Mouse (Mus musculus) kidney, embryonic 14.5 days (tissue): Measurements from ENCODE around the gene Aagab. TPM values are rescaled to one million over a fixed set of nuclear protein-coding genes. Genes with fewer than 3 reads are reported as not detected.

Experiments used
- ATAC-seq: fragments of 200-750 bp; cut with Nextera tagmentation; 2 replicates; pipeline ENCODE4 v1.8.0; 2017; ENCODE audit warnings: moderate number of reproducible peaks, mild to moderate bottlenecking, moderate TSS enrichment, moderate library complexity; ENCODE audit not compliant: low FRiP score, low TSS enrichment
- H3K27ac ChIP-seq: fragments of 300-500 bp; sonication (generic); 2 replicates; pipeline ENCODE4 v1.5.1; 2014; ENCODE audit warnings: low read depth, mild to moderate bottlenecking, low read length, moderate library complexity, mixed read lengths
- H3K27me3 ChIP-seq: fragments of 300-500 bp; sonication (generic); 2 replicates; pipeline ENCODE4 v1.6.1; 2014; ENCODE audit warnings: mild to moderate bottlenecking, low read length; ENCODE audit not compliant: control insufficient read depth, insufficient read depth
- H3K36me3 ChIP-seq: fragments of 300-500 bp; sonication (generic); 2 replicates; pipeline ENCODE4 v1.6.1; 2014; ENCODE audit warnings: low read length, mixed read lengths; ENCODE audit not compliant: control insufficient read depth, insufficient read depth
- H3K4me1 ChIP-seq: fragments of 300-500 bp; sonication (generic); 2 replicates; pipeline ENCODE4 v1.6.1; 2014; ENCODE audit warnings: low read length, mixed read lengths; ENCODE audit not compliant: control insufficient read depth, insufficient read depth
- H3K4me2 ChIP-seq: fragments of 300-500 bp; sonication (generic); replicated peaks from 2 replicates; pipeline ENCODE4 v1.6.1; 2014; ENCODE audit warnings: low read depth, mild to moderate bottlenecking, low read length
- H3K4me3 ChIP-seq: fragments of 300-500 bp; sonication (generic); 2 replicates; pipeline ENCODE4 v1.5.1; 2014; ENCODE audit warnings: mild to moderate bottlenecking, low read length
- H3K9ac ChIP-seq: fragments of 300-500 bp; sonication (generic); 2 replicates; pipeline ENCODE4 v1.6.1; 2014; ENCODE audit warnings: low read depth, mild to moderate bottlenecking, low read length, moderate library complexity
- H3K9me3 ChIP-seq: fragments of 300-500 bp; sonication (generic); 2 replicates; pipeline ENCODE4 v1.6.1; 2016; ENCODE audit warnings: low read length; ENCODE audit not compliant: control insufficient read depth
- WGBS: fragments of 180-500 bp; shearing (Covaris S2); extraction: QIAGEN DNeasy Blood & Tissue Kit; methylation state at CpG from one replicate; pipeline ENCODE4 v1.1.7; 2014; 5-methylcytosine and 5-hydroxymethylcytosine counted together
- polyA plus RNA-seq: library from polyadenylated mRNA; unstranded; fragments of >200 nt; fragmentation: Nextera tagmentation; extraction: Ambion mirVana; gene quantifications from 2 replicates; pipeline ENCODE4 v1.2.1, GENCODE M21; 2014

Gene Aagab
- polyA plus RNA-seq, 1 experiment from 2014 or later: 31.1 TPM

DNA sequence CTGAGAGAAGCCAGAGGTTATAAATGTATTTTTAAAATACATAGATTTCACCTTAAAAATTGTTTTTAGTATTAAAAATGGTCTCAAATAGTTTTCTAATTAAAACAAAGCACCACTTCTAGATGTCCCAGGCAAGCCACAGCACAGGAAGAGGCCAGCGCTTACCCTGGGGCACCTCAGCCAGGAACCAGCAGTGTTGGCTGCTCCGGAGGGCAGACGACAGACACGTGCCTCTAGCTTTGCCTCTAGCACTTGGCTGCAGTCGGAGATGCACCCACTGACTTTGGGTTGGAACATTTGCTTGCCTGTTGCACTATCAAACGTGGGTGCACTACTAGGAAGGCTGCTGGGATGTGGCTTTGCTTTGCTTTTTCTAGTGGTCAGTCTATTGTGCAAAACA lies 30.6 kb upstream of the Aagab start:
- Histone ChIP-seq H3K4me3 (no peak overlapping the region), H3K9me3 (no peaks in the 10 kb centered on the region), H3K36me3 (no peaks in the 10 kb centered on the region), H3K9ac (no peak overlapping the region), H3K4me1 (peaks cover 13% of the 10 kb centered on the region), H3K27ac (no peak overlapping the region), H3K4me2 (no peak overlapping the region), H3K27me3 (no peaks in the 10 kb centered on the region)
- 23% methylated on average over 6 of the region's 6 CpGs for WGBS
- no peak for ATAC-seq

DNA sequence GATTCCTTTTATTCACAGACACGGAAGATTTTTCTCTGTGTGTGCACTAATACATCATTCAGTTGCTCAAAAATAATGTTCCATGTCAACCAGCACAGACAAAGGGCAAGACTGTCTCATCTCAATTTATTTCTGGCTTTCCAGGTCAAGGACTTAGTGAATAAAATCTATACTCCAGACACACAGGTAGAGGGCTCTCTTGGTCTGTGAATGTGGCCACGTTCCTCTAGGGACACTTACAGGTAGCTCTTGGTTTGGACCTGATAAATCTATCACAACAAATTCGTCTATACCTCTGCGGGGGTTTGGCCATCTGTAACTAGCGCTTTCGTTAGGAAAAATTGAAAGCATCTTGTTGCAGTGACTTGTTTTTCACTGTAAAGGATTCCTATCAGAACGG lies 29.6 kb upstream of the Aagab start:
- H3K36me3 ChIP-seq: no peaks in the 10 kb centered on the region
- peaks cover 13% of the 10 kb centered on the region for H3K4me1 ChIP-seq
- no peak overlapping the region for H3K4me3 ChIP-seq
- H3K9ac ChIP-seq: no peak overlapping the region
- no peak for ATAC-seq
- H3K4me2 ChIP-seq: no peak overlapping the region
- H3K27me3 ChIP-seq: no peaks in the 10 kb centered on the region
- no peak overlapping the region for H3K27ac ChIP-seq
- H3K9me3 ChIP-seq: no peaks in the 10 kb centered on the region
- WGBS: 70% methylated on average over 7 of the region's 7 CpGs

DNA sequence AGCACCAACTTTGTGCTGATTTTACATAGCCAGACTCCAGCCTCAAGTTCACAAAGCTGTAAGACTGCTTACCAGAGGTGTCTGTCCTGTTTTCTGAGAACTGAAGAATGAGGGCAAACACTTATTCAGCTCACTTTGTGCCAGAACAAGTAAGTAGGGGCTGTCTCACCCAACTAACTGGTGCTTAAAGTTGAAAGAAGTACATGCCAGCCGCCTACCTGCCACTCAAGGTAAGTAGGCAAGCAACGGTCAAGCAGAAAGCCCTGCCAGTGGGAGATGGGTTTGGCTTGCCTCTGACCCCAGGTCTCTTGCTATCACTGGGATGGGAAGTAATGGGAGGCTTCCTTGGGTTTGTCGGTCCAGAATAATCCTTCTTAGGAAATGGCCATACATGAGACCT lies 25.0 kb upstream of the Aagab start:
- H3K9ac ChIP-seq: no peak overlapping the region
- no peak for ATAC-seq
- no peak overlapping the region for H3K4me2 ChIP-seq
- no peak overlapping the region for H3K4me3 ChIP-seq
- H3K9me3 ChIP-seq: no peaks in the 10 kb centered on the region
- 91% methylated on average over 3 of the region's 3 CpGs for WGBS
- no peaks in the 10 kb centered on the region for H3K36me3 ChIP-seq
- no peaks in the 10 kb centered on the region for H3K27me3 ChIP-seq
- H3K27ac ChIP-seq: no peak overlapping the region
- H3K4me1 ChIP-seq: no peaks in the 10 kb centered on the region

DNA sequence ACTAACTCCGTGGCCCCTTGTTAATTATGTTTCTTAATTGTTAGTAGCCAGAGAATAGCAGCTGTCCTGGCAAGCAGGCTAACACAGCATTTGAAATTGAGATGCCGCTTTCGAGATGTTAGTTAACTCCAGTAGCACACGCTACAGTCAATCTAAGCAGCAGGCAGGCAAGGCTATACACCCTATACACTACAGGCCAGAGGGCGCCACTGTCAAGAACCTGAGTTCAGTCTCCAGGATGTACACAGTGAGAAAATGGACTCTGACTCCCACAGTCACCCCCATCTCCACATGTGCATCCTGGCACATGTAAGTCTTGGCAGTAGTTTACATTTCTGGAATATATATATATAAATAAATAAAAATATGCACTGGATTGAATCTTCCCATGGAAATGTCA lies 22.8 kb upstream of the Aagab start:
- no peak for ATAC-seq
- no peaks in the 10 kb centered on the region for H3K4me1 ChIP-seq
- H3K9me3 ChIP-seq: no peaks in the 10 kb centered on the region
- H3K36me3 ChIP-seq: no peaks in the 10 kb centered on the region
- no peak overlapping the region for H3K4me2 ChIP-seq
- 84% methylated on average over 5 of the region's 5 CpGs for WGBS
- H3K27ac ChIP-seq: no peak overlapping the region
- H3K4me3 ChIP-seq: no peak overlapping the region
- no peaks in the 10 kb centered on the region; the same call in 1 of the 2 replicates for H3K27me3 ChIP-seq
- H3K9ac ChIP-seq: no peak overlapping the region

DNA sequence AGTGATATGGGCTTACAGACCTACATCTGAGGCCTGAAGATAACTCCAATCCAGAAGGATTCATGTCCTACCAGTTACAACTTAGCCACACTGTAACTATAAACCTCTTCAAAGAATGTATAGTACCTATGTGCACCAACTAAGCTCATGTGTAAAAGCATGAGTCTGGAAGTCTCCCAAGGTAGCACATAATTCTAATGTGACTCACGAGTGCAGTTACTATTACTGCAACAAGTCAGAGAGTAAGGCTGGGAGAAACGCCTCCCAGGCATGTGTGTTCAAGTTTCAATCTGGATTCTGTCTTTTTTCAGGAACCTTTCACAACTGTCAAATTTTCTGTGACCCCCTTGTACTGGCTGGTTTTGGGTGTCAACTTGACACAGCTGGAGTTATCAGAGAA lies 22.4 kb upstream of the Aagab start:
- Histone ChIP-seq H3K27me3 (no peaks in the 10 kb centered on the region; the same call in 1 of the 2 replicates), H3K9me3 (no peaks in the 10 kb centered on the region), H3K4me3 (no peak overlapping the region), H3K9ac (no peak overlapping the region), H3K4me2 (no peak overlapping the region), H3K36me3 (no peaks in the 10 kb centered on the region), H3K4me1 (no peaks in the 10 kb centered on the region), H3K27ac (no peak overlapping the region)
- 76% methylated on average over 2 of the region's 2 CpGs for WGBS
- no peak for ATAC-seq

DNA sequence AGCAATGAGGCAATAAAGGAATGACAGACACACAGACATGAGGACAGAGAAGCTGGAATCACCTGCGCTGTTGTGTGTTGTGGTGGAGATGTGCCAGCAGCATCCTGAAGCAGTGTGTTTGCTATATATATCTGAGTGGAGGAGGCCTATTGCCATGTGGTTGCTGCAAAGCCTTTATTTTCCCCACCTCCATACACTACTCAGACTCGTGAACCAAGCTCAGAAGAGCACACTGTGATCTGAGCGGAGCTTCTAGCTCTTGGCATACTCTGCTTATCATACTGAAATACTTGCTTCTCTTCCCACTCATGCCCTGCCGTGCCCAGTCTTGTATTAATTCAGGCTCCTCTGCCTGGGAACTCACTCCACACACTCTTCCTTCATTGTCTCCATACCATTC lies 20.7 kb upstream of the Aagab start:
- no peak overlapping the region for H3K27ac ChIP-seq
- no peak for ATAC-seq
- no peaks in the 10 kb centered on the region for H3K36me3 ChIP-seq
- no peak overlapping the region for H3K4me3 ChIP-seq
- no peaks in the 10 kb centered on the region; the same call in 1 of the 2 replicates for H3K27me3 ChIP-seq
- H3K4me2 ChIP-seq: no peak overlapping the region
- no peaks in the 10 kb centered on the region for H3K9me3 ChIP-seq
- no peak overlapping the region for H3K9ac ChIP-seq
- WGBS: 81% methylated on average over 4 of the region's 4 CpGs
- H3K4me1 ChIP-seq: no peaks in the 10 kb centered on the region

DNA sequence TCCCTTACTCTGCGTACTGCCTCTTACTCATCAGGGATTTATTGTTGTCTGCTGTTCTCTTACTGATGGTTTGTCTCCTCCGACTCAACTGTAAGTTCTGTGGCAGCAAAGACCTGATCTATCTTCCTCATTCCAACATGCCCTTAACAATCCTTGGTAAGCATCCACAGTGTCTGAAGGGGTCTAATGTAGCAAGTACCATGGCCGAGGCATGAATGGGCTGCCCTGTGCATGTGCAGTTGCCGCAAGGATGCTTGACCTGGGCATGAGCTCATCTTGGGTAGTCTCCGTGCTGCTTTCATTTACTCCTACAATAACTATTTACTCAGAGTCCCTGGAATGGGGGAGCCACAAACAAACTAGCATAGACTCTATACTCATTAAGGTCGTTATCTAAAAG lies 17.2 kb upstream of the Aagab start:
- H3K27me3 ChIP-seq: no peaks in the 10 kb centered on the region; the same call in 1 of the 2 replicates
- no peak overlapping the region for H3K9ac ChIP-seq
- no peak overlapping the region for H3K27ac ChIP-seq
- no peak overlapping the region for H3K4me3 ChIP-seq
- H3K4me2 ChIP-seq: no peak overlapping the region
- H3K4me1 ChIP-seq: no peaks in the 10 kb centered on the region
- 94% methylated on average over 6 of the region's 6 CpGs for WGBS
- no peak for ATAC-seq
- no peaks in the 10 kb centered on the region for H3K9me3 ChIP-seq
- H3K36me3 ChIP-seq: no peaks in the 10 kb centered on the region

DNA sequence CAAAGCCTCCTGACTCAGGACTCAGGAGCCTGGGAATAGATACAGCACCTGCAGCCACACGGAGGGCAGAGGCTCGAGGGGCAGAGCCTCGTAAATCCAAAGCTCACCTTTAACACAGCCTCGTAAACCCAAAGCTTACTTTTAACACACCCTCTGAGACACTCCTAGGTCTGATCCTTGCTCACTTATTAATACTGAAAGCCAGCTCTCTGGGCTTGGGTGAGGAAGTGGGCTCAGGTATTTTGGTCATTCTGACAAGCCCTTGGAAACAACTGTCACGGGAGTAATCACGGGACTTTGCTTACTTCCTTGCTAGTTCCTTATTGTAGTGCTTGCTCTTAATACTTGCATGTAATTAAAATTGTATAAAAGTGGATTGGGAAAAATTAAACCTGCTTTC lies 13.3 kb upstream of the Aagab start:
- H3K9me3 ChIP-seq: no peaks in the 10 kb centered on the region
- no peak overlapping the region for H3K4me2 ChIP-seq
- 39% methylated on average over 6 of the region's 6 CpGs for WGBS
- no peak overlapping the region for H3K4me3 ChIP-seq
- H3K36me3 ChIP-seq: no peaks in the 10 kb centered on the region
- no peaks in the 10 kb centered on the region for H3K27me3 ChIP-seq
- no peak for ATAC-seq
- H3K9ac ChIP-seq: no peak overlapping the region
- H3K27ac ChIP-seq: no peak overlapping the region
- no peaks in the 10 kb centered on the region for H3K4me1 ChIP-seq

DNA sequence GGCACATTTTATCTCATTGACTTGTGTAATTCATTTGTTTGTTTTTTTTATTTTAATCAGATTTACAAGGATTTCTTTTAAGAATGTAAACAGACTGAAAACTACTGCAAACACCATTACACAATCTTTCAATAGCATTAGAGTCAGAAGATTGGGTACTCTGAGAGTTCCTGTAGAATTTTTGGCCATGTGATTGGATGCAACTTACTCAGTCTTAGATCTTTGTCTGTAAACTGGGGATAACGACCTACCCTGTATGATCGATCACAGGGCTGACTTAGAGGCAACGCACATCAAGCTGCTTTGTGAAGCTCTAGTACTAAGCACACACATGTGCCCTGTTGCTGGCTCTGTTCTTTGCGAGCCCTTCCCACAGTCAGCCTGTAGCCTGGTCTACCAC lies 11.9 kb upstream of the Aagab start:
- H3K27me3 ChIP-seq: no peaks in the 10 kb centered on the region
- no peaks in the 10 kb centered on the region for H3K36me3 ChIP-seq
- H3K4me1 ChIP-seq: no peaks in the 10 kb centered on the region
- H3K9me3 ChIP-seq: no peaks in the 10 kb centered on the region
- 93% methylated on average over 4 of the region's 4 CpGs for WGBS
- H3K27ac ChIP-seq: no peak overlapping the region
- no peak overlapping the region for H3K9ac ChIP-seq
- H3K4me2 ChIP-seq: no peak overlapping the region
- ATAC-seq: no peak
- no peak overlapping the region for H3K4me3 ChIP-seq
